Mouse (Mus musculus): ENCODE results near the gene H2al1h. TPM values are rescaled to one million over a fixed set of nuclear protein-coding genes. Genes with fewer than 3 reads are reported as not detected.
A peak's percentile ranks its signal among the peaks of the same experiment; 100 is the strongest.
"Not testable (repeated sequence)": the region's sequence is repeated elsewhere in the genome, so short reads cannot be mapped to it uniquely, and the experiment has no call there.

Gene H2al1h
- polyA plus RNA-seq (2012; rRNA removed), result not detected in 2 replicates

DNA sequence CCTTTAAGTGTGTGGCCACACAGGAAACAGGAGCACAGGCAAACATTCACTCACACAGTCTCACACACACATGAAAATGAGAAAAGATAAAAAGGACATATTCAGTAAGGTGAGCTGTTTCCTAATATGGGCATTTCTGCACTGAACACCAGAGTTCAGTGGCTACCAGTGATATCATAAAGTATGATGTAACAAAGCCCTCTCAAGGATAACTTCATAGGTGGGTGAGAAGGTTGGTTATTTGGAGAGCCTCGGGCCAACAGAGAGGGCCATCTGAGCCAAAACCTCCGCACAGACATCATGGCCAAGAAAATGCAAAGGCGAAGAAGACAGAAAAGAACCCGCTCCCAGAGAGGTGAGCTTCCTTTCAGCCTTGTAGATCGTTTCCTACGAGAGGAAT lies at the start of gene H2al1h:
Gene H2al1h, plus strand, starts transcription at position 301 of the 400 bp plus-strand sequence.
- not testable (repeated sequence) for DNase-seq (ENCODE audit: low read depth)

DNA sequence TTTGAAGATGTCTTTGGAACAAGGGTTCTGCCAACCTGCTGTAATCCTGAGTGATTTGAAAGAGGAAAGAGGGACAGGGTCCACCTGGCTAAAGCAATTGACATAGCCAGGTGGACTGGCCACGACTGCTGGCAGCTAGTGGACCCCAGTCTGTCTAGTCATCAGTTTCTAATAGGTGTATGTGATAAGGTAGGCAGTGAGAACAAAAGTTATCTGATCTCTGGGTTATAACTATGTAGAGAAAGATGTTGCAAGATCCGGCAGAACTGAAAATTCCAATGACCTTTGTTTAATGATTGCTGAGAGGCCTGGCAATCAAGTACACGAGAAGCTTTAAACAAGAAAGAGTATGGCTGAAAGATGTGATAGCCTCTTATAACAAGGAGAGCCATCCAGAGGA lies 48.1 kb upstream of the H2al1h start:
- DNase-seq (ENCODE audit: low read depth), result no peak
- TF ChIP-seq POLR2A (IDR thresholded peaks at IDR 0.05; ENCODE audit: borderline replicate concordance, extremely low read depth, insufficient read depth, insufficient read length, poor library complexity, severe bottlenecking) (no peak), CTCF (IDR thresholded peaks at IDR 0.05; ENCODE audit: borderline replicate concordance, extremely low read depth, insufficient read depth, insufficient read length) (no peak)

DNA sequence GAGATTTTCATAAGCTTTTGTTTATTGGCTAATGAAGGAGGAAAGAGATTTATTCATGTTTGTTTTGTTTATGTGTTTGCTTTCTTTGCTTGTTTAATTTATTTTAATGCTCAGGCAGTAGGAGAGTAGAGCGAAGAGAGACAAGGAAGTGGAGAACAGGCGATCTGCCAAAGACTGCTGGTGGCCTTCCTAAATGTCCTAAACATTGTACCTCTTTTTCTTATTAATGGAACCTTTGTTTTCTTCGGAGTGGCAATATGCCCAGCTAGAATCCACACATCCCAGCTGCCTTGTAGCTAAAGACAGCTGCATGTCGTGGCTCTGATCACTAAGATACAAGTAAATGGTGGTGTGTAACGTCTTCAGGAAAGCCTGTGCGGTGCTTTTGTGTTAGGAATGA lies 44.2 kb upstream of the H2al1h start:
- no peak for DNase-seq (ENCODE audit: low read depth)
- TF ChIP-seq CTCF (IDR thresholded peaks at IDR 0.05; ENCODE audit: borderline replicate concordance, extremely low read depth, insufficient read depth, insufficient read length), result no peak
- no peak for TF ChIP-seq POLR2A (IDR thresholded peaks at IDR 0.05; ENCODE audit: borderline replicate concordance, extremely low read depth, insufficient read depth, insufficient read length, poor library complexity, severe bottlenecking)

DNA sequence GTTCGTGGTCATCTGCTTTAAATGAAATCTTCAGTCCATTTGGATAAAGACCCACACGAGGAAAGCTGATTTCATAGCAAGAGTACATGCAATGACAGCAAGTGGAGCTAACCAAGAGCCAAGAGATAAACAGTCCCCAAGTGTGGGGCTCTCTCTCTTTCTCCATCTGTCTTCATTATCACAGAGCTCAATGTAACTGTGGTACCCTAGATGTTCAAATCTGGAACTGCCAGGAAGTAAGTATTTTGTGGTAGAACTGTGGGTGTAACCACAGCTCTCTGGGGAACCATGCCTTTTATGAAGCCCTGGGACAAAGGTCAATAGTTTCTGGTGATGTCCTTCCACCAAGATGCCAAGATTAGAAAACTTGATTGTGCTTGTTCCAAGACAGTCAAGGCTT lies 40.6 kb upstream of the H2al1h start:
- TF ChIP-seq POLR2A (IDR thresholded peaks at IDR 0.05; ENCODE audit: borderline replicate concordance, extremely low read depth, insufficient read depth, insufficient read length, poor library complexity, severe bottlenecking), result no peak
- DNase-seq (ENCODE audit: low read depth), result no peak

DNA sequence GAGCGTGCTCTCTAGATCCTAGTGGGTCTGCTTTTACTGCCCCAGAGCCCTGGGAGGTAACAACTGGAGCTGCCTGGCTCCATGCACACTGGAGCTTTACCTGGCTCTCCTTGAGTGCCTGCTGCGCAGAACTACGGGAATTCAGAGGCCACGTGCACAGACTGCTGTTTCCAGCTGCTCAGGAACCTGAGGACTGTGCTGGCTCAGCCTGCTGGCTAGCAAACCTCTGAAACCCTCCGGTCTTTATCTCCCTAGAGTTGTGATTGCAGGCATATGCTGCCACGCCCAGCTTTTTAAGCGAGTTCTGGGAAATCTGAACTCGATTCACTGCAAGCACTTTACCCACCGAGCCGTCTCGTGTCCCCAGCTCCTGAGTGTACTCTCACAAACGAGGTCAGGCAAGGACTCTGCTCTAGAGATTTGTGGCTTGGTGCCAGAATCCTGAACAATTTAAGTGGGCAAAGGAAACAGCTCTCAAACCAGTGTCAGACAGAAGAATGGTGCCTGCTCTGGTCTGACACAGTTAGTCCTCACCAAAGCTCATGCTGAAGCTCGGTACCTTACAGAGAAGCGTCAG lies 32.9 kb upstream of the H2al1h start:
- no peak for TF ChIP-seq POLR2A (IDR thresholded peaks at IDR 0.05; ENCODE audit: borderline replicate concordance, extremely low read depth, insufficient read depth, insufficient read length, poor library complexity, severe bottlenecking)
- no peak for TF ChIP-seq CTCF (IDR thresholded peaks at IDR 0.05; ENCODE audit: borderline replicate concordance, extremely low read depth, insufficient read depth, insufficient read length)
- peak; percentile 22 for DNase-seq (ENCODE audit: low read depth)

DNA sequence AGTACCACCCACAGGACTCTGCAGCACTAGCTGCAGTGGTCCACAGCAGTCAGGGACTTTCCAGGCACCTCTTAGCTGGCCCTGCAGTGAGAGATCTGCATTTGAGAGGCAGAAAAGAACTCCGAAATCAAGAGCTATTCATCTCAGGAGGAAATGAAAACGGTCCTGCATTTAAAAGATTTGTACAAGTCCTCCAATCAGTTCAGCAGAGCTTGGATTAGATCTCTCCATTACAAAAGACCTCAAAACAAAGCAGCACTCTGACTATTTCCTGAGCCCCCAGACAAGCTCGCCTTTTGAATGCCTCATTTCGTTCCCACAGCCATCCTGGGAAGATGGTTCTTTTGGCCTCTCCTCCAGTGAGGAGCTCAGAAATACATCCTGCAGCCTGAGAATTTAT lies 32.0 kb upstream of the H2al1h start:
- TF ChIP-seq POLR2A (IDR thresholded peaks at IDR 0.05; ENCODE audit: borderline replicate concordance, extremely low read depth, insufficient read depth, insufficient read length, poor library complexity, severe bottlenecking) (no peak), CTCF (IDR thresholded peaks at IDR 0.05; ENCODE audit: borderline replicate concordance, extremely low read depth, insufficient read depth, insufficient read length) (no peak)

DNA sequence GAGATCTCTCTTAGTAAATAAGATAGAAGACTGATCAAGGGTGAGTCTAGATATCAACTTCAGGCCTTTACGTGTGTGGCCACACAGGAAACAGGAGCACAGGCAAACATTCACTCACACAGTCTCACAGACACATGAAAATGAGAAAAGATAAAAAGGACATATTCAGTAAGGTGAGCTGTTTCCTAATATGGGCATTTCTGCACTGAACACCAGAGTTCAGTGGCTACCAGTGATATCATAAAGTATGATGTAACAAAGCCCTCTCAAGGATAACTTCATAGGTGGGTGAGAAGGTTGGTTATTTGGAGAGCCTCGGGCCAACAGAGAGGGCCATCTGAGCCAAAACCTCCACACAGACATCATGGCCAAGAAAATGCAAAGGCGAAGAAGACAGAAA lies 22.3 kb upstream of the H2al1h start, which contains the start of gene H2al1a:
Gene H2al1a, plus strand, starts transcription at position 301 of the 400 bp plus-strand sequence.
- not testable (repeated sequence) for DNase-seq (ENCODE audit: low read depth)

More for the DNA sequence above, 32.0 kb upstream of the H2al1h start:
- DNase-seq (ENCODE audit: low read depth), result peak; percentile 3

DNA sequence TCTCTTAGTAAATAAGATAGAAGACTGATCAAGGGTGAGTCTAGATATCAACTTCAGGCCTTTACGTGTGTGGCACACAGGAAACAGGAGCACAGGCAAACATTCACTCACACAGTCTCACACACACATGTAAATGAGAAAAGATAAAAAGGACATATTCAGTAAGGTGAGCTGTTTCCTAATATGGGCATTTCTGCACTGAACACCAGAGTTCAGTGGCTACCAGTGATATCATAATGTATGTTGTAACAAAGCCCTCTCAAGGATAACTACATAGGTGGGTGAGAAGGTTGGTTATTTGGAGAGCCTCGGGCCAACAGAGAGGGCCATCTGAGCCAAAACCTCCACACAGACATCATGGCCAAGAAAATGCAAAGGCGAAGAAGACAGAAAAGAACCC lies 19.2 kb upstream of the H2al1h start, which contains the start of gene H2al1b:
Gene H2al1b, plus strand, starts transcription at position 301 of the 400 bp plus-strand sequence.
- DNase-seq (ENCODE audit: low read depth), result not testable (repeated sequence)

DNA sequence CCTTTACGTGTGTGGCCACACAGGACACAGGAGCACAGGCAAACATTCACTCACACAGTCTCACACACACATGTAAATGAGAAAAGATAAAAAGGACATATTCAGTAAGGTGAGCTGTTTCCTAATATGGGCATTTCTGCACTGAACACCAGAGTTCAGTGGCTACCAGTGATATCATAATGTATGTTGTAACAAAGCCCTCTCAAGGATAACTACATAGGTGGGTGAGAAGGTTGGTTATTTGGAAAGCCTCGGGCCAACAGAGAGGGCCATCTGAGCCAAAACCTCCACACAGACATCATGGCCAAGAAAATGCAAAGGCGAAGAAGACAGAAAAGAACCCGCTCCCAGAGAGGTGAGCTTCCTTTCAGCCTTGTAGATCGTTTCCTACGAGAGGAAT lies 15.9 kb upstream of the H2al1h start, which contains the start of gene H2al1c:
Gene H2al1c, plus strand, starts transcription at position 301 of the 400 bp plus-strand sequence.
- DNase-seq (ENCODE audit: low read depth), result not testable (repeated sequence)

DNA sequence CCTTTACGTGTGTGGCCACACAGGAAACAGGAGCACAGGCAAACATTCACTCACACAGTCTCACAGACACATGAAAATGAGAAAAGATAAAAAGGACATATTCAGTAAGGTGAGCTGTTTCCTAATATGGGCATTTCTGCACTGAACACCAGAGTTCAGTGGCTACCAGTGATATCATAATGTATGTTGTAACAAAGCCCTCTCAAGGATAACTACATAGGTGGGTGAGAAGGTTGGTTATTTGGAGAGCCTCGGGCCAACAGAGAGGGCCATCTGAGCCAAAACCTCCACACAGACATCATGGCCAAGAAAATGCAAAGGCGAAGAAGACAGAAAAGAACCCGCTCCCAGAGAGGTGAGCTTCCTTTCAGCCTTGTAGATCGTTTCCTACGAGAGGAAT lies 12.8 kb upstream of the H2al1h start, which contains the start of gene H2al1d:
Gene H2al1d, plus strand, starts transcription at position 301 of the 400 bp plus-strand sequence.
- not testable (repeated sequence) for DNase-seq (ENCODE audit: low read depth)

DNA sequence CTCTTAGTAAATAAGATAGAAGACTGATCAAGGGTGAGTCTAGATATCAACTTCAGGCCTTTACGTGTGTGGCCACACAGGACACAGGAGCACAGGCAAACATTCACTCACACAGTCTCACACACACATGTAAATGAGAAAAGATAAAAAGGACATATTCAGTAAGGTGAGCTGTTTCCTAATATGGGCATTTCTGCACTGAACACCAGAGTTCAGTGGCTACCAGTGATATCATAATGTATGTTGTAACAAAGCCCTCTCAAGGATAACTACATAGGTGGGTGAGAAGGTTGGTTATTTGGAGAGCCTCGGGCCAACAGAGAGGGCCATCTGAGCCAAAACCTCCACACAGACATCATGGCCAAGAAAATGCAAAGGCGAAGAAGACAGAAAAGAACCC lies 9.7 kb upstream of the H2al1h start, which contains the start of gene H2al1e:
Gene H2al1e, plus strand, starts transcription at position 301 of the 400 bp plus-strand sequence.
- not testable (repeated sequence) for DNase-seq (ENCODE audit: low read depth)

DNA sequence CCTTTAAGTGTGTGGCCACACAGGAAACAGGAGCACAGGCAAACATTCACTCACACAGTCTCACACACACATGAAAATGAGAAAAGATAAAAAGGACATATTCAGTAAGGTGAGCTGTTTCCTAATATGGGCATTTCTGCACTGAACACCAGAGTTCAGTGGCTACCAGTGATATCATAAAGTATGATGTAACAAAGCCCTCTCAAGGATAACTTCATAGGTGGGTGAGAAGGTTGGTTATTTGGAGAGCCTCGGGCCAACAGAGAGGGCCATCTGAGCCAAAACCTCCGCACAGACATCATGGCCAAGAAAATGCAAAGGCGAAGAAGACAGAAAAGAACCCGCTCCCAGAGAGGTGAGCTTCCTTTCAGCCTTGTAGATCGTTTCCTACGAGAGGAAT lies 6.4 kb upstream of the H2al1h start, which contains the start of gene H2al1f:
Gene H2al1f, plus strand, starts transcription at position 301 of the 400 bp plus-strand sequence.
- DNase-seq (ENCODE audit: low read depth), result not testable (repeated sequence)

DNA sequence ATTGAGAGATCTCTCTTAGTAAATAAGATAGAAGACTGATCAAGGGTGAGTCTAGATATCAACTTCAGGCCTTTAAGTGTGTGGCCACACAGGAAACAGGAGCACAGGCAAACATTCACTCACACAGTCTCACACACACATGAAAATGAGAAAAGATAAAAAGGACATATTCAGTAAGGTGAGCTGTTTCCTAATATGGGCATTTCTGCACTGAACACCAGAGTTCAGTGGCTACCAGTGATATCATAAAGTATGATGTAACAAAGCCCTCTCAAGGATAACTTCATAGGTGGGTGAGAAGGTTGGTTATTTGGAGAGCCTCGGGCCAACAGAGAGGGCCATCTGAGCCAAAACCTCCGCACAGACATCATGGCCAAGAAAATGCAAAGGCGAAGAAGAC lies 3.3 kb upstream of the H2al1h start, which contains the start of gene H2al1g:
Gene H2al1g, plus strand, starts transcription at position 301 of the 400 bp plus-strand sequence.
- not testable (repeated sequence) for DNase-seq (ENCODE audit: low read depth)

DNA sequence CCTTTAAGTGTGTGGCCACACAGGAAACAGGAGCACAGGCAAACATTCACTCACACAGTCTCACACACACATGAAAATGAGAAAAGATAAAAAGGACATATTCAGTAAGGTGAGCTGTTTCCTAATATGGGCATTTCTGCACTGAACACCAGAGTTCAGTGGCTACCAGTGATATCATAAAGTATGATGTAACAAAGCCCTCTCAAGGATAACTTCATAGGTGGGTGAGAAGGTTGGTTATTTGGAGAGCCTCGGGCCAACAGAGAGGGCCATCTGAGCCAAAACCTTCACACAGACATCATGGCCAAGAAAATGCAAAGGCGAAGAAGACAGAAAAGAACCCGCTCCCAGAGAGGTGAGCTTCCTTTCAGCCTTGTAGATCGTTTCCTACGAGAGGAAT lies 3.1 kb downstream of the H2al1h start, which contains the start of gene H2al1i:
Gene H2al1i, plus strand, starts transcription at position 301 of the 400 bp plus-strand sequence.
- not testable (repeated sequence) for DNase-seq (ENCODE audit: low read depth)

DNA sequence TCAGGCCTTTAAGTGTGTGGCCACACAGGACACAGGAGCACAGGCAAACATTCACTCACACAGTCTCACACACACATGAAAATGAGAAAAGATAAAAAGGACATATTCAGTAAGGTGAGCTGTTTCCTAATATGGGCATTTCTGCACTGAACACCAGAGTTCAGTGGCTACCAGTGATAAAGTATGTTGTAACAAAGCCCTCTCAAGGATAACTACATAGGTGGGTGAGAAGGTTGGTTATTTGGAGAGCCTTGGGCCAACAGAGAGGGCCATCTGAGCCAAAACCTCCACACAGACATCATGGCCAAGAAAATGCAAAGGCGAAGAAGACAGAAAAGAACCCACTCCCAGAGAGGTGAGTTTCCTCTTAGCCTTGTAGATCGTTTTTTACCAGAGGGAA lies 6.2 kb downstream of the H2al1h start, which contains the start of gene H2al1j:
Gene H2al1j, plus strand, starts transcription at position 301 of the 400 bp plus-strand sequence.
- not testable (repeated sequence) for DNase-seq (ENCODE audit: low read depth)
